24 mouse cellular contexts compared by ENCODE assay signal in the genomic region with DNA sequence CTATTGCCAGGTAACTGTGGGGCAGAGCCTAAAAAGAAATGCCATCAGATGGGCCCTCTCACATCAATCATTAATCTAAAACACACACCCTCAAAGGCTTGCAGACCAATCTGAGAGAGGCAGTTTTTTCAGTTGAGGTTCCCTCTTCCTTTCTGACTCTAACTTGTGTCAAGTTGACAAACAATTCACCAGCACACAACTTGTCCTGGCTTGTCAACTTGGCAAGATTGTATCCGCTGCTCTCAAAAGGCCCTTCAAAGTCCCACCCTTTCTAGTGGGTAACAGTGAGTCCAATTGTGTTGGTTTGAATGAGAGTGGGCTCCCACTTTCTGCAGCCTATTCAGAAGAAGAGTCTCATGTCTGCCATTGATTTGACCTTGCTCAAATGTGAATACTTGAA. TPM values are rescaled to one million over a fixed set of nuclear protein-coding genes. Genes with fewer than 3 reads are reported as not detected.
DNase-seq lines count a peak whose midpoint lies in the region; ATAC-seq and TF ChIP-seq lines count a peak whose summit lies in the region.
"Had no signal": no experiment of that assay in that cellular context is flagged by ENCODE, and none has a peak within 500 bp of the region (broad histone marks: within the 10 kb centered on the region; RNA-seq: fewer than 3 reads in every experiment).

No protein-coding gene starts in this region.

- H3K9ac ChIP-seq in hindbrain, postnatal 0 days (replicated peaks; ENCODE audit: low read length) = no peak overlapping the region
- H3K9ac ChIP-seq in hindbrain, embryonic 11.5 days (ENCODE audit: low read depth, low read length) = no peak overlapping the region
- no peak overlapping the region for H3K9ac ChIP-seq in lung, embryonic 14.5 days
- H3K9ac ChIP-seq: embryonic facial prominence, embryonic 13.5 days; forebrain, embryonic 13.5 days; heart, embryonic 12.5 days had no signal

- no peaks in the 10 kb centered on the region for H3K4me1 ChIP-seq in hindbrain, postnatal 0 days (ENCODE audit: insufficient read depth, low read length)
- no peaks in the 10 kb centered on the region for H3K4me1 ChIP-seq in hindbrain, embryonic 11.5 days (replicated peaks; ENCODE audit: control insufficient read depth, insufficient read depth, low read length)
- H3K4me1 ChIP-seq in lung, embryonic 14.5 days (ENCODE audit: insufficient read depth) = no peaks in the 10 kb centered on the region
- H3K4me1 ChIP-seq: embryonic facial prominence, embryonic 13.5 days; forebrain, embryonic 13.5 days; heart, embryonic 12.5 days had no signal

- no peak overlapping the region for H3K27ac ChIP-seq in hindbrain, postnatal 0 days
- no peak overlapping the region for H3K27ac ChIP-seq in hindbrain, embryonic 11.5 days (ENCODE audit: low read depth, low read length)
- no peak overlapping the region for H3K27ac ChIP-seq in lung, embryonic 14.5 days (ENCODE audit: low read depth)
- H3K27ac ChIP-seq: embryonic facial prominence, embryonic 13.5 days; forebrain, embryonic 13.5 days; gastrocnemius, adult 2 months; hindbrain, embryonic 10.5 days had no signal

- H3K27me3 ChIP-seq in hindbrain, postnatal 0 days (ENCODE audit: insufficient read depth, low read length) = no peaks in the 10 kb centered on the region
- no peaks in the 10 kb centered on the region for H3K27me3 ChIP-seq in hindbrain, embryonic 11.5 days (ENCODE audit: control insufficient read depth, insufficient read depth, low read length)
- no peaks in the 10 kb centered on the region for H3K27me3 ChIP-seq in lung, embryonic 14.5 days (ENCODE audit: insufficient read depth, low read length)
- H3K27me3 ChIP-seq: embryonic facial prominence, embryonic 13.5 days; heart, embryonic 12.5 days had no signal

- TF ChIP-seq CTCF in hindbrain, postnatal 0 days (IDR thresholded peaks at IDR 0.05; ENCODE audit: low read depth) = no peak
- TF ChIP-seq CTCF in lung, embryonic 14.5 days (IDR thresholded peaks at IDR 0.05; ENCODE audit: low read depth) = no peak

- no peak overlapping the region for H3K4me2 ChIP-seq in hindbrain, postnatal 0 days (ENCODE audit: low read depth, low read length)
- no peak overlapping the region for H3K4me2 ChIP-seq in hindbrain, embryonic 11.5 days (replicated peaks; ENCODE audit: low read depth, low read length)
- H3K4me2 ChIP-seq in lung, embryonic 14.5 days = no peak overlapping the region
- H3K4me2 ChIP-seq: embryonic facial prominence, embryonic 13.5 days; forebrain, embryonic 13.5 days; heart, embryonic 12.5 days had no signal

- 48% methylated on average over 1 of the region's 1 CpGs for WGBS in hindbrain, postnatal 0 days
- 32% methylated on average over 1 of the region's 1 CpGs for WGBS in hindbrain, embryonic 11.5 days
- 71% methylated on average over 1 of the region's 1 CpGs for WGBS in lung, embryonic 14.5 days

- H3K36me3 ChIP-seq in hindbrain, postnatal 0 days (ENCODE audit: insufficient read depth, low read length) = no peaks in the 10 kb centered on the region
- H3K36me3 ChIP-seq in hindbrain, embryonic 11.5 days (ENCODE audit: control insufficient read depth, insufficient read depth, low read length) = no peaks in the 10 kb centered on the region
- H3K36me3 ChIP-seq in lung, embryonic 14.5 days (ENCODE audit: insufficient read depth) = no peaks in the 10 kb centered on the region
- H3K36me3 ChIP-seq: embryonic facial prominence, embryonic 13.5 days; heart, embryonic 12.5 days; hindbrain, embryonic 10.5 days had no signal

- H3K9me3 ChIP-seq in hindbrain, postnatal 0 days (ENCODE audit: low read length) = no peaks in the 10 kb centered on the region
- no peaks in the 10 kb centered on the region for H3K9me3 ChIP-seq in hindbrain, embryonic 11.5 days (ENCODE audit: control insufficient read depth, low read length)
- H3K9me3 ChIP-seq in lung, embryonic 14.5 days (ENCODE audit: low read depth, low read length) = no peaks in the 10 kb centered on the region
- H3K9me3 ChIP-seq: embryonic facial prominence, embryonic 13.5 days; forebrain, embryonic 13.5 days; heart, embryonic 12.5 days; hindbrain, embryonic 10.5 days had no signal

- intact Hi-C loops in left cerebral cortex, postnatal 4 days (cut with DNase I) = loop anchor here (10.0 kb wide), 1 partner anchor 140 kb away; no protein-coding TSS in a partner anchor

- DNase-seq in hindbrain, postnatal 0 days (ENCODE audit: low spot score) = peak; percentile 9
- no peak for DNase-seq in hindbrain, embryonic 11.5 days (ENCODE audit: low spot score)
- DNase-seq in lung, embryonic 14.5 days = peak; percentile 37
- no peak for DNase-seq in lung, postnatal 10 days
- peak; percentile 48 for DNase-seq in testis, postnatal 14 days (ENCODE audit: low spot score)
- DNase-seq in testis, postnatal 10 days (ENCODE audit: low spot score) = no peak
- DNase-seq in left cerebral cortex, postnatal 4 days = no peak
- DNase-seq in thymus, postnatal 14 days = no peak
- DNase-seq: adrenal gland, postnatal 14 days; cerebellum, adult 18-20 months; cerebellum, adult 9-11 months; cerebellum, postnatal 36 days; gastrocnemius, adult 2 months; gastrocnemius, postnatal 25 days had no signal

- no peak overlapping the region for H3K4me3 ChIP-seq in hindbrain, postnatal 0 days (ENCODE audit: low read length)
- no peak overlapping the region for H3K4me3 ChIP-seq in hindbrain, embryonic 11.5 days (ENCODE audit: low read depth, low read length)
- H3K4me3 ChIP-seq in lung, embryonic 14.5 days (ENCODE audit: low read depth, low read length) = no peak overlapping the region
- H3K4me3 ChIP-seq: embryonic facial prominence, embryonic 13.5 days; forebrain, embryonic 13.5 days; gastrocnemius, adult 2 months; heart, embryonic 12.5 days; hindbrain, embryonic 10.5 days had no signal

- 0 out of 2 replicates have a peak, but pooled peaks have one; percentile 40 for ATAC-seq in hindbrain, postnatal 0 days
- ATAC-seq in hindbrain, embryonic 11.5 days (ENCODE audit: low FRiP score) = no peak
- ATAC-seq in lung, embryonic 14.5 days (ENCODE audit: insufficient read depth) = no peak
- ATAC-seq: activated CD4-positive, CD25-positive, alpha-beta regulatory T cell, adult 4 months; forebrain, embryonic 13.5 days had no signal

RNA-seq across cellular contexts. Expression of a gene that starts 6.1 kb away (rescaled TPM):
- total RNA-seq in hindbrain, postnatal 0 days (2014; rRNA removed) = not detected in 2 replicates
- polyA plus RNA-seq in hindbrain, postnatal 0 days (2015; fragmentation: Nextera tagmentation; extraction: Ambion mirVana) = 0.24 TPM in 1 of 2 replicates, not detected in the other
- polyA plus RNA-seq in hindbrain, embryonic 11.5 days (2014; fragmentation: Nextera tagmentation; extraction: Ambion mirVana) = not detected in 2 replicates
- 0.26 TPM in 1 of 2 replicates, not detected in the other for polyA plus RNA-seq in lung, embryonic 14.5 days (2014; fragmentation: Nextera tagmentation; extraction: Ambion mirVana)
- not detected for total RNA-seq in left cerebral cortex, postnatal 4 days (2021)
- total RNA-seq: gastrocnemius, adult 2 months; gastrocnemius, postnatal 25 days had no signal
- polyA plus RNA-seq: C2C12; forebrain, embryonic 13.5 days; heart, embryonic 12.5 days; hindbrain, embryonic 10.5 days had no signal

RNA-seq across cellular contexts. Expression of a gene that starts 18.1 kb away (rescaled TPM):
- total RNA-seq in hindbrain, postnatal 0 days (2014; rRNA removed) = not detected in 2 replicates
- polyA plus RNA-seq in hindbrain, postnatal 0 days (2015; fragmentation: Nextera tagmentation; extraction: Ambion mirVana) = not detected in 2 replicates
- polyA plus RNA-seq in hindbrain, embryonic 11.5 days (2014; fragmentation: Nextera tagmentation; extraction: Ambion mirVana) = not detected in 2 replicates
- polyA plus RNA-seq in lung, embryonic 14.5 days (2014; fragmentation: Nextera tagmentation; extraction: Ambion mirVana) = not detected in 2 replicates
- total RNA-seq in left cerebral cortex, postnatal 4 days (2021) = not detected
- total RNA-seq: adrenal gland, postnatal 14 days; gastrocnemius, adult 2 months; gastrocnemius, postnatal 25 days; granulocyte monocyte progenitor cell, adult 5-6 weeks; heart, adult 8-10 months; heart, postnatal 25 days; MEL had no signal
- polyA plus RNA-seq: activated CD4-positive, CD25-positive, alpha-beta regulatory T cell, adult 4 months; C2C12; forebrain, embryonic 13.5 days; heart, embryonic 12.5 days; hindbrain, embryonic 10.5 days had no signal

RNA-seq across cellular contexts. Expression of a gene that starts 35.7 kb away (rescaled TPM):
- total RNA-seq in hindbrain, postnatal 0 days (2014; rRNA removed) = not detected in 2 replicates
- not detected in 2 replicates for polyA plus RNA-seq in hindbrain, postnatal 0 days (2015; fragmentation: Nextera tagmentation; extraction: Ambion mirVana)
- not detected in 2 replicates for polyA plus RNA-seq in hindbrain, embryonic 11.5 days (2014; fragmentation: Nextera tagmentation; extraction: Ambion mirVana)
- polyA plus RNA-seq in lung, embryonic 14.5 days (2014; fragmentation: Nextera tagmentation; extraction: Ambion mirVana) = 0.30 TPM in 1 of 2 replicates, not detected in the other
- total RNA-seq in left cerebral cortex, postnatal 4 days (2021) = under 1 TPM in 1 of 2 experiments, not detected in 1; 0.30 TPM
- total RNA-seq: adrenal gland, postnatal 14 days; gastrocnemius, adult 2 months; gastrocnemius, postnatal 25 days; granulocyte monocyte progenitor cell, adult 5-6 weeks; heart, adult 8-10 months; heart, postnatal 25 days had no signal
- polyA plus RNA-seq: activated CD4-positive, CD25-positive, alpha-beta regulatory T cell, adult 4 months; C2C12; forebrain, embryonic 13.5 days; heart, embryonic 12.5 days; hindbrain, embryonic 10.5 days had no signal

RNA-seq across cellular contexts. Expression of a gene that starts 54.2 kb away (rescaled TPM):
- 95.2 and 100 TPM in 2 replicates for total RNA-seq in hindbrain, postnatal 0 days (2014; rRNA removed)
- 97.7 and 102 TPM in 2 replicates for polyA plus RNA-seq in hindbrain, postnatal 0 days (2015; fragmentation: Nextera tagmentation; extraction: Ambion mirVana)
- 58.4 and 71.3 TPM in 2 replicates for polyA plus RNA-seq in hindbrain, embryonic 11.5 days (2014; fragmentation: Nextera tagmentation; extraction: Ambion mirVana)
- polyA plus RNA-seq in lung, embryonic 14.5 days (2014; fragmentation: Nextera tagmentation; extraction: Ambion mirVana) = 82.5 and 89.8 TPM in 2 replicates
- total RNA-seq in left cerebral cortex, postnatal 4 days (2021) = 100 to 1,000 TPM; 137 to 141 TPM

Comparison
In these comparisons a context has a peak if more than half of its experiments do, and no peak if none do; other contexts are left out.
1. DNase-seq: peak in hindbrain, postnatal 0 days (single experiment), lung, embryonic 14.5 days (single experiment) and testis, postnatal 14 days (single experiment); none in hindbrain, embryonic 11.5 days (single experiment), lung, postnatal 10 days (single experiment), testis, postnatal 10 days (single experiment), left cerebral cortex, postnatal 4 days (single experiment) and thymus, postnatal 14 days (single experiment).